Mouse (Mus musculus) cortical plate, adult 2 months (tissue): ENCODE data around the gene Nek8. TPM values are rescaled to one million over a fixed set of nuclear protein-coding genes. Genes with fewer than 3 reads are reported as not detected.
"Not testable (repeated sequence)": the region's sequence is repeated elsewhere in the genome, so short reads cannot be mapped to it uniquely, and the experiment has no call there.

Source experiments
- H3K27ac ChIP-seq: fragments of 200-500 bp; 2 replicates; pipeline ENCODE4 v1.5.1; 2012; ENCODE audit warnings: low read length, control low read depth, inconsistent platforms; ENCODE audit not compliant: insufficient read depth
- H3K4me1 ChIP-seq: fragments of 200-500 bp; 2 replicates; pipeline ENCODE4 v1.6.1; 2011; ENCODE audit warnings: low read length; ENCODE audit not compliant: control insufficient read depth, insufficient read depth
- H3K4me3 ChIP-seq: fragments of 200-500 bp; 2 replicates; pipeline ENCODE4 v1.5.1; 2011; ENCODE audit warnings: mild to moderate bottlenecking, low read length, control low read depth; ENCODE audit not compliant: insufficient read depth
- CTCF ChIP-seq: fragments of 200-500 bp; IDR thresholded peaks from 2 replicates; pipeline ENCODE4 v1.5.1; 2011; ENCODE audit warnings: mild to moderate bottlenecking, control low read depth, low read length; ENCODE audit not compliant: insufficient read depth; ENCODE audit errors: extremely low read depth
- POLR2A ChIP-seq: fragments of 200-500 bp; IDR thresholded peaks from 2 replicates; pipeline ENCODE4 v1.6.1; 2011; ENCODE audit warnings: mild to moderate bottlenecking, low read length, control low read depth; ENCODE audit not compliant: insufficient read depth; ENCODE audit errors: extremely low read depth
- polyA plus RNA-seq: library from polyadenylated mRNA; depleted of rRNA; stranded (reverse); fragments of >200 nt; gene quantifications from 2 replicates; pipeline ENCODE4 v1.2.3, GENCODE M21; 2012

The Nek8 gene
- polyA plus RNA-seq, 1 experiment = 6.2 TPM

DNA sequence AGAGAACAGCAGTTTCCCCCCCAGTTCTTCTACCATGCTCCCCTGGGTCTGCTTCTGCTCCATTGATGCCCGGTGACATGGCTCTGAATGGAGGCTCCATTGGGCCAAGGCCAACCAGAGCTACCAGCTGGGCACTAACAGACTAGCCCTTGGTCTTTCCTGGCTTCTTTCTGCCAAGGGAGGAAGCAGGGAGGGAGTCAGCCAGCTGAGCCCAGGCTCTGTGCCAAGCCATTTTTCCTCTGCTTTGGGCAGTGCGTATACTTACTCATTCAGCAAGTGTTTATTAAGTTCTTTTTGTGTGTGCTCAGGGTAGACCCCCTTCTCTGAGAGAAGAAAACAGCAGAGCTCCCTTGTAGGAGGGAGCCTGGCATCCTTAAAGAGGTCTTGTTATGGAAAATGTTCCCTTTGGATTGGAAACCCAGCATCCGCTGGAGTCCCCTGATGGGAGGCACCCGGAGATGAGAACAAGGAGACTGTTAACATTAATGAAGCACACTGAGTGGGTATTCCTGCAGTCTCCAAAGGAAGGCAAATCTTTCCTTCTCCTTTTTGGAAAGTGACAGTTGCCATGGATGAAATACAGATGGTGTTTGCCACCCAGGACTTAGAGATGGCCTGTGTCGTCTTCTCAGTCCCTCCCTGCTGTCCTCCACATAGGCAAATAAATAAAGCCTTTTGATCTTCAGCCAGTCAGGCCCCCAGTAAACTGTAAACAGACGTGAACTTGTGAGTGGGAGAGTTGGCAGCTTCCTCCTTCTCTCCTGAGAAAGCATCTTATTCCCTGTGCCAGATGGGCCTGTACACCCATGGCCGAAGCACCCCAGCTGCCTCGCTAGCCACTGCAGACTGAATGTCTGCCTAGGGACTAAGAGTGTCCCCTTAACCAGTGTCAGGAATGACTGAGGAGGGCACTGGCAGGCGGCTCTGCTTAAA is 23.9 kb downstream of the Nek8 start:
- H3K4me1 ChIP-seq = peaks cover 3% of the 10 kb centered on the region; the same call in 1 of the 2 replicates
- no peak overlapping the region for H3K4me3 ChIP-seq
- no peak for TF ChIP-seq CTCF
- no peak for TF ChIP-seq POLR2A
- H3K27ac ChIP-seq = peak overlapping the region; percentile 81

DNA sequence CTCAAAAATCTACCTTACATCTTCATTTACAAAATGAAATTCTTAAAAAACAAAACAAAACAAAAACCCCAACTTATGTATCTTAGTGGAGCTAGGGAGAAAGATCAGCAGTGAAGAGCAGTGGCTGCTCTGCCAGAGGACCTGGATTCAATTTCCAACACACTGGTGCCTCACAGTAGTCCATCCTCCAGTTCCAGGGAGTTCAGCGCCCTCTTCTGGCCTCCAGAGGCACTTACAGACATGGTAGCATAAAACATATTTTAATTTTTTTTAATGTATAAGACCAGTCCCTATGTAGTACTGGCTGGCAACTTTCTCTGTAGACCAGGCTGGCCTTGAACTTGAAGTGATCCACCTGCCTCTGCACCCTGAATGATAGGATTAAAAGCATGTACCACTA is 25.3 kb downstream of the Nek8 start:
- peaks cover 3% of the 10 kb centered on the region; the same call in 1 of the 2 replicates for H3K4me1 ChIP-seq
- H3K27ac ChIP-seq = no peak overlapping the region
- no peak overlapping the region for H3K4me3 ChIP-seq
- peak; percentile 38; the same call in 1 of the 2 replicates for TF ChIP-seq CTCF
- no peak for TF ChIP-seq POLR2A

DNA sequence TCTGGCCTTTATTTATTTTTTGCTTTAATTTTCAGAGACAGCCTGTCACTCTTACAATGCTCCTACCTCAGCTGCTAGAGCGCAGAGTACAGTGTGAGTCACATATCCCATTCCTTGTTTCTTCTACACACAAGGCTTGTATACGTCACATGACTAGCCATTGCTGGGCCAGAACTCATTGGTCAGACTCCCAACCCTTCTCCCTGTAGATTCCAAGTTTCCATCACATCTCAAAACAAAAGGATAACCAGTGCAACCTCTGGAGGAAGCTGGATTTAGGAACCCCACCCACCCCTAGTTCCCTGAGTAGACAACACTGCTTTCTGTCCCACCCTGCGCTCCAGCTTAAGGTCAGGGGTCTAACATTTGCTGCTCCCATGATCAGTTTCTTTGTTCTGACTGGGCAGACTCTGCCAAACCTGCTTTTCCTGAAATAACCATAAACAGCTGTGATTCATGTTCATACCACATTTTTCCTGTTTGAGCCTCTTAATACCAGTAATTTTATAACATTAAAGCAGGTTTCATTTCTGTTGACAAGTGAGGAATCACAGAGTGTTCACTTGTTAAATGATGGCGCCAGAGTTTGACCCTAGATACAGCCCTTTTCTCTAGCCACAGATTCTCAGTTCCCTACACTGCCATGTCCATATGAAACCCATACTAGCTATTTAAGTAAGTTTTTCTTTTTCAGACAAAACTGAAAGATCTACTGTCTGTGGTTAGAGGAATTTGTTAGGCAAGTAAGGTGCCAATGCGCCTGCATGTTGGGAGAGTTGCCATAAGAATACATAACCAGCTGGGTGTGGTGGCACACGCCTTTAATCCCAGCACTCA is 29.6 kb downstream of the Nek8 start:
- no peak overlapping the region for H3K27ac ChIP-seq

DNA sequence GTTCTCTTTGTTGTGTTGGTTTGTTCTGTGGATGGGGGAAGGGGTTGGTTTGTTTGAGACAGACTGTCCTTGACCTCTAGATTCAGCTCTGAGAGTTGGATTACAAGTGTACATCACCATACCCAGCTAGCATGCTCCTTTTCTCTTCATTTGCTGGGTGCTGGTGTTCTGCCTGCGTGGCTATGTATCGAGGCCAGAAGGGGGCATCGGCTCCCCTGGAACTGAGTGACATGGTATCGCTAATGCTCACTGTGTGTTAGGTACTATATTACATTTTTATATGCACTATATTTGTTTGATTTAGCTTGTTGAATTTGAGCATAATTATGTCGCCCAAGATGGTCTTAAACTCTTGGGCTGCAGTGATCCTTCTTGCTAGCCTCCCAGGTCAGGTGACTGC is 30.3 kb downstream of the Nek8 start:
- Histone ChIP-seq H3K4me3 (no peak overlapping the region), H3K27ac (no peak overlapping the region), H3K4me1 (no peaks in the 10 kb centered on the region)
- TF ChIP-seq POLR2A (no peak), CTCF (0 out of 2 replicates have a peak, but pooled peaks have one; percentile 15)

More for the DNA sequence above, 29.6 kb downstream of the Nek8 start:
- H3K4me1 ChIP-seq = no peaks in the 10 kb centered on the region
- TF ChIP-seq POLR2A (no peak), CTCF (no peak)
- H3K4me3 ChIP-seq = no peak overlapping the region

DNA sequence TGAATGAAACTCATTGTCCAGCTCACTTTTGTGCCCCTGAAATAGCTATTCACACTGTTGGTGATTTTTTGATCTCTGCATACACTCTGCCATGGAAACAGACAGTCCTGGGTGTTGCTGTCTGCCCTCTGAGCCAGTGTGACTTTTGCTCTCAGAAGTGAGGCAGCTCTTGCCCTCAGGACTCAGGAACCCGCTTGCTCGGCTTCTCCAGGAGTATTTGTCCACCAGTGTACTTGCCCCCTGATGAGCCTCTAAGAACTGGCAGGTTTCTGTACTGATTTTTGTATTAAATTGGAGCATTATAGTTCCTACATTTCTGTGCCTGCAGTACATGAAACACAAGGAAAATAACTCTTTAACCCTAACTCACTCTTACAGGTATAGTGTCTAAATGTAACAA is 33.0 kb downstream of the Nek8 start:
- TF ChIP-seq POLR2A = no peak
- TF ChIP-seq CTCF = no peak
- Histone ChIP-seq H3K27ac (no peak overlapping the region), H3K4me1 (no peaks in the 10 kb centered on the region), H3K4me3 (no peak overlapping the region)

DNA sequence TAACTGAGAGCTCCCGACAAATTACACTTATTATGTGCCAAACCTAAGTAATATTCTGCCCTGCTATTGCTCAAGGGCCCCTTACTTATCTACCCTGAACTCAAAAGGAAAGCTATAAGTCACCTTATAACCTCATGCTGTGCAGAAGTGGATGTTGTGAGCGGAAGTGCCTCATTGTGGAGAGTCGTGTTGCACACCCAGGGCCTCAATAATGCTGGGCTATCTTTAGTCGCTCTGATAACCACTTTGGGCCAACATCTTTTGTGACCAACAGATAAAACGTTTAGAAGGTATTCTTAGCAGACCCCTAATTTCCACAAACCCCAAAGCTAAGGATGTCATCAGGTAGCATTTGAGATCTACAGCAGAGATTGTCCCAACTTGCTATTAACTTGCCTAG is 35.8 kb downstream of the Nek8 start:
- no peak overlapping the region for H3K4me3 ChIP-seq
- TF ChIP-seq POLR2A = no peak
- TF ChIP-seq CTCF = no peak

DNA sequence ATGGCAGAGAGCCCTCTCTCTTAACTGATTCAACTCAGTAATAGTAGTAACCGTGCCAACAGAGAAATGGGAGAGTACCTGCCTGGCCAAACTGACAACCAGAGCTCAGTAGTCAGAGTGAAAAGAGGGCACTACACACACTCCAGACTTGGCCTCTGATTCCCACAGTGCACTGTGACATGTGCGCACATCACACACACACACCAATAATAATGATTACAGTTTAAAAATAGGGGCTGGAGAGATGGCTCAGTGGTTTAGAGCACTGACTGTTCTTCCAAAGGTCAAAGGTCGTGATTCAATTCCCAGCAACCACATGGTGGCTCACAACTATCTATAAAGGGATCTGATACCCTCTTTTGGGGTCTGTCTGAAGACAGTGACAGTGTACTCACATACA is 38.5 kb downstream of the Nek8 start:
- no peak overlapping the region for H3K27ac ChIP-seq
- no peak overlapping the region for H3K4me3 ChIP-seq
- H3K4me1 ChIP-seq = no peaks in the 10 kb centered on the region; the same call in 1 of the 2 replicates
- TF ChIP-seq CTCF (no peak), POLR2A (no peak)

More for the DNA sequence above, 35.8 kb downstream of the Nek8 start:
- Histone ChIP-seq H3K4me1 (no peaks in the 10 kb centered on the region; the same call in 1 of the 2 replicates), H3K27ac (no peak overlapping the region)

DNA sequence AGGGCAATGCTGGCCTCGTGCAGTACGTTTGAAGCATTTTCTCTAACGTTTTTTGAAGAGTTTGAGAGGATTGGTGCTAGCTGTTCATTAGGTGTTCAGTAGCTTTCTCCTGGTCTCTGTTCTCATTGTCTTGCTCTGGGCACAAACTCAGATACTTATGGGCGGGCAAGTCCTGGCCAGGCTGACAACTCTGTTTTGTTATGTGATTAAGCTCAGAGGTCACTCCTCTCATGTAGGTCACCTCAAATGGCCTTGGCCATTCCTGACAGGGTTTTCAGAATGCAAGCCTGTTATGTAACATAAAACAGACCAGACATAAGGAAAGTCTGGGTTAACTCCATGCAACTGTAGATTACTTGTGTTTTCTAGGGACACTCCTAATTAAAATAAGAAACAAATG is 38.9 kb downstream of the Nek8 start:
- Histone ChIP-seq H3K4me1 (no peaks in the 10 kb centered on the region; the same call in 1 of the 2 replicates), H3K27ac (no peak overlapping the region), H3K4me3 (no peak overlapping the region)
- TF ChIP-seq CTCF (no peak), POLR2A (no peak)

DNA sequence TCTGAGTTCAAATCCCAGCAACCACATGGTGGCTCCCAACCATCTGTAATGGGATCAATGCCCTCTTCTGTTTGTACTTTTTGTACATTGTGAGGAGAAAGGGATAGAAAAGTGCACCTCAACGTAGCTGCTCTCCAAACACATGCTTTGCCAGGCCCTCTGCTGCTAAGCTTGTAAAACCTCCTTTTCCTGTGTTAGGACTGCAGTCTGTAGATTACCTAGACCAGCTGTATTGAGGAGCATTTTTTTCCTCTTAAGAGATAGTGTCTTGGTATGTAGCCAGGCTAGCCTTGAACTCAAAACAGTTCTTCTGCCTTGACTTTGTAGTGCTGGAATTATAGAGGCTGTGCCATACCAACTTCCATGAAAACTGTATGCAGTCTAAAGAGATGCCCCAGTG is 40.3 kb downstream of the Nek8 start:
- no peak for TF ChIP-seq POLR2A
- TF ChIP-seq CTCF = no peak
- H3K4me3 ChIP-seq = no peak overlapping the region
- no peaks in the 10 kb centered on the region; the same call in 1 of the 2 replicates for H3K4me1 ChIP-seq
- no peak overlapping the region for H3K27ac ChIP-seq

DNA sequence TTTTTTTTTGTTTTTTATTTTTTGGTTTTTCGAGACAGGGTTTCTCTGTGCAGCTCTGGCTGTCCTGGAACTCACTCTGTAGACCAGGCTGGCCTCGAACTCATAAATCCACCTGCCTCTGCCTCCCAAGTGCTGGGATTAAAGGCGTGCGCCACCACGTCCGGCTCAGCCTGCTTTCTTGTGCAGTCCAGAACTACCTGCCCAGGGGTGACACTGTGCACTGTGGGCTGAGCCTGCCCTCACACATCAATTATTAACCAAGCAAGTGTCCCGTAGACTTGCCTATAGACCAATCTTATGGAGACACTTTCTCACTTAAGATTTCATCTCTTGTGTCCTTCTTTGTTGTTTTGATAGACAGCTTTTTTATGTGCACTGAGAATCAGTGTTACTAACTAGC is 41.2 kb downstream of the Nek8 start:
- H3K4me1 ChIP-seq, H3K4me3 ChIP-seq, H3K27ac ChIP-seq: not testable (repeated sequence)
